Mouse (Mus musculus) cortical plate, adult 2 months (tissue): ENCODE measurements around the gene Tenm4. TPM values are rescaled to one million over a fixed set of nuclear protein-coding genes. Genes with fewer than 3 reads are reported as not detected.
A peak's percentile ranks its signal among the peaks of the same experiment; 100 is the strongest.

Experiments used
- H3K27ac ChIP-seq: fragments of 200-500 bp; 2 replicates; pipeline ENCODE4 v1.5.1; 2012; ENCODE audit warnings: low read length, control low read depth, inconsistent platforms; ENCODE audit not compliant: insufficient read depth
- H3K4me1 ChIP-seq: fragments of 200-500 bp; 2 replicates; pipeline ENCODE4 v1.6.1; 2011; ENCODE audit warnings: low read length; ENCODE audit not compliant: control insufficient read depth, insufficient read depth
- H3K4me3 ChIP-seq: fragments of 200-500 bp; 2 replicates; pipeline ENCODE4 v1.5.1; 2011; ENCODE audit warnings: mild to moderate bottlenecking, low read length, control low read depth; ENCODE audit not compliant: insufficient read depth
- CTCF ChIP-seq: fragments of 200-500 bp; IDR thresholded peaks from 2 replicates; pipeline ENCODE4 v1.5.1; 2011; ENCODE audit warnings: mild to moderate bottlenecking, control low read depth, low read length; ENCODE audit not compliant: insufficient read depth; ENCODE audit errors: extremely low read depth
- POLR2A ChIP-seq: fragments of 200-500 bp; IDR thresholded peaks from 2 replicates; pipeline ENCODE4 v1.6.1; 2011; ENCODE audit warnings: mild to moderate bottlenecking, low read length, control low read depth; ENCODE audit not compliant: insufficient read depth; ENCODE audit errors: extremely low read depth
- polyA plus RNA-seq: library from polyadenylated mRNA; depleted of rRNA; stranded (reverse); fragments of >200 nt; gene quantifications from 2 replicates; pipeline ENCODE4 v1.2.3, GENCODE M21; 2012; rRNA removed

Tenm4 gene
- 28.9 and 30.2 TPM in 2 replicates for polyA plus RNA-seq

DNA sequence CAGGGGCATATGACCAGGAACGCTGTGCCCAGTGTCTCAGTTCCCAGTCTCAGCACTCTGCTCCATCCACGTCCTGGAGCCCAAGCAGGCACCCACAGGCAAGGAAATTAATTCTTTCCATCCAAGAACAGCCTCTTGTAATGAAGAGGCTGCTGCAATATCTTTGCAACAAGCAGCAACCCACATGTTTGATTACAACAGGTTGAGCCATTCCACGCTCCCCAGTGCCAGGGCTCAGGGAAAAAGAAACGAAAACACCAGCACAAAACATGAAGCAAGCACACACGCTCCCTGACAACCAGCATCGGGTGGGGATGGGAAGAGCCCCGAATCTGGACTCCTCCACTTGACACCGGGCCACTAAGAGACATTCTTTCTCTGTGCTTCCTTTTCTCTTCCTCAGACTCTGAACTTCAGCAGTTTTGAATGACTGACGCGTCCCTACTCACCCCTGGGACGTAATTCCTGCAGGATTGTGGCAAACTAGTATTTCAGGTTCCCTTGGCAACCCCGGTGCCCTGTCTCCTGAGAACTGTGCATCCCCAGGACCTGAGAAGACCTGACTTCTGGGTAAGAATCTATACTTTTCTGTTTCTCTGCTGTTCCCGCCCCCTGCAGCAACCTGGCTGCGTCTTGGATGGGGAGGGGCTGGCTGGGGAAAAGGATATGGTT is at the start of gene Tenm4:
Gene Tenm4, plus strand, starts transcription at position 323 of the 672 bp plus-strand sequence.
- Histone ChIP-seq H3K4me3 (no peak within 1 kb of the TSS), H3K27ac (no peak within 1 kb of the TSS), H3K4me1 (no peaks in the 10 kb centered on the region)
- no peak for TF ChIP-seq POLR2A
- TF ChIP-seq CTCF, result no peak

DNA sequence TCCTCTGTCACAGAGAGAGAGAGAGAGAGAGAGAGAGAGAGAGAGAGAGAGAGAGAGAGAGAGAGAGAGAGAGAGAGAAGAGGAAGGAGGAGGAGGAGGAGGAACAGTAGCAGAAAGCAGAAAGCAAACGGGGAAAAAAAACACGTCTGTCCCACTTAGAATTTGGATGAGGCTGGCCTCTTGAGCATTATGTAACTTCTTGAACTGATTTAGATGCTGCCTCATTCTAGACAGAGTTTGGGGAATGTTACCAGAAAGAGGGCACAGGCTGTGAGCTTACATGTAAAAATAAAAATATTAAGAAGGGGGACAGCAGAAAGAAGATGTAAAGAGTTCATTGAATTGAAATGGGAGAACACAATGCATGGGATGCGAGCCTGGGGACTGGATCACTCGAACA is 40.3 kb upstream of the Tenm4 start:
- TF ChIP-seq CTCF (no peak), POLR2A (no peak)
- Histone ChIP-seq H3K4me1 (no peaks in the 10 kb centered on the region), H3K4me3 (no peak overlapping the region), H3K27ac (no peak overlapping the region)

DNA sequence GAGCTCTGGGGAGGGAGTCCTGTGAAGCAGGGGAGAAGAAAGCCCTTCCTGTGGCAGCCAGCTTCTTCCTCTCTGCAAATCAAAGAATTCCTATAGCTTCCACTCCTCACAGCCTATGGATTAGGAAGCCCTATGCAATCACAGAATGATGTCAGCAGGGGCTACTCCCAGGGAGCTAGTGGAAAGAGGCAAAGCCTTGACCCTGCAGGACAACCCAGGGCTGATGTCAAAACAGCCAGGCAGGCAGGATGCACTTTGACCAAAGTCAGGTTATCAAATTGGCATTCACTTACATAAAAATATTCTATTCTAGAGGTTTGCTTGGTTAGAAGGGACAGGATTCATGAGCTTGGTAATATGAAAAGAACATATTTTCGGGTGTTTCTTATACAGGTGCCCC is 39.9 kb upstream of the Tenm4 start:
- TF ChIP-seq POLR2A, result no peak
- no peak for TF ChIP-seq CTCF
- H3K4me3 ChIP-seq, result no peak overlapping the region
- H3K4me1 ChIP-seq, result no peaks in the 10 kb centered on the region
- no peak overlapping the region for H3K27ac ChIP-seq

DNA sequence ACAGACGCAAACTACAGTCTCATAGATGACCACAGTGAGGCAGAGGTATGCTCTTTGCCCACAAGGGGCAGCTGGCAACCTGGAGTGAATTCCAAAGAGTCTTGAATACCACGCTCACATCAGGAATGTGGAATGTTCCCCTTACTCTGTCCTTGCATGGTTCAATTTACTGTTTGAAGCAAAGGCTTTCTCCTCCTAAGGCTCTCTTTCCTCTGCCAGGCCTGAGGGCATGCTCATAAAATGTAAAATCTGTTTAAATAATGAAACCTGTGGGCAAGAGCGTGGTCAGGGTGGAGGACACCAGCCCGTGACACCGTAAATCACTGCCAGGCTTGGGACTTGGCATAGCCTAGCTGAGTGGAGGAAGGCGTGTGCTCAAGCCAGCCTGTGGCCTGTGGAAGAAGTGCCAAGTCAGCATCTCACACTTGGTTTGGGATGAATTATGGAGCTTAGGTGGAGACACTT is 34.5 kb upstream of the Tenm4 start:
- Histone ChIP-seq H3K27ac (no peak overlapping the region), H3K4me1 (no peaks in the 10 kb centered on the region), H3K4me3 (no peak overlapping the region)
- TF ChIP-seq CTCF (no peak), POLR2A (no peak)

DNA sequence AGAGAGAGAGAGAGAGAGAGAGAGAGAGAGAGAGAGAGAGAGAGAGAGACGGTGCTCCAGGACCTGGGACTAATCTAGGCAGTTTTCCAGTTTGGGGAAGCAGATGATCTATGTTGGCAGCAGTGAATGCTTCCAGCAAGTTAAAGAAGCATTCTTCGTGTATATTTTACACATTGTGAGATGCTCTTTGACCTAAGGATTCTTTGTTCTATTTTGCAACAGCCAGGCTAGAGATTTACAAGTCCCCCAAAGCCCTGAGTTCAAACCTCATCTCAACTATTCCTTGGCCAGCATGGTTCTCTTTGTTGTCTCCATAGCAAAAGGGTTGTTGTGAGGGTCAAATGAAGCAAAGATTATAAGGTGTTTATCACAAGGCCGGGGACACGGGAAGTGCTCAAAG is 29.2 kb upstream of the Tenm4 start:
- H3K27ac ChIP-seq, result no peak overlapping the region
- TF ChIP-seq CTCF (no peak), POLR2A (no peak)
- no peak overlapping the region for H3K4me3 ChIP-seq

DNA sequence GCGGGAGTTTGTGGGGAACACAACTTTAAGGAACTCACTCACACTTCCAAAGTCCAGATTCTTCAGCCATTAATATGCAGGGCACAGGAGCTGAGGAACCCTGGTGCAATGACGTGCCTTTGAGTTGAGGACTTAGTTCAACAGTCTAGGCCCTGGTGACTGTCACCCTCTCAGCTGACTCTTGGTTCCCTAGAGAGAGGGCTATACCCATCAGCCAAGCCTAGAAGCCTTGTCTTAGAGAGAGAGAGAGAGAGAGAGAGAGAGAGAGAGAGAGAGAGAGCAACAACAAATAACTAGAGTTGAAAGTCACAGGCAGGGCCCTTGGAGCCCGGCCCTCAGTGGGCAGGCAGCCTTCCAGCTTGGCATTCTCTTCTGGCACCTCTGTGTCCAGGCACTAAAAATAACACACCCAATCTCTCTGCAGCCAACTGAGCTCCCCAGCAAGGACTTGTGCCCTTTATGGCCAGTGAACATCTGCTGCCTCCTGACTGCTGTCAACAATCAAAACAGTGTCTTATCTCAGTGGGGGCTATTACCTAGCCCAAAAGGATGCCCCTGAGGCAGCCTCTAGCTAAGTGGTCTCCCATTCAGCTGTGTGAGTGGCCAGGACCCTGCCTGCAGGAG is 28.0 kb upstream of the Tenm4 start:
- no peak overlapping the region for H3K4me3 ChIP-seq
- H3K4me1 ChIP-seq, result no peaks in the 10 kb centered on the region
- no peak overlapping the region for H3K27ac ChIP-seq
- no peak for TF ChIP-seq CTCF
- TF ChIP-seq POLR2A, result no peak

More for the DNA sequence above, 29.2 kb upstream of the Tenm4 start:
- no peaks in the 10 kb centered on the region for H3K4me1 ChIP-seq

DNA sequence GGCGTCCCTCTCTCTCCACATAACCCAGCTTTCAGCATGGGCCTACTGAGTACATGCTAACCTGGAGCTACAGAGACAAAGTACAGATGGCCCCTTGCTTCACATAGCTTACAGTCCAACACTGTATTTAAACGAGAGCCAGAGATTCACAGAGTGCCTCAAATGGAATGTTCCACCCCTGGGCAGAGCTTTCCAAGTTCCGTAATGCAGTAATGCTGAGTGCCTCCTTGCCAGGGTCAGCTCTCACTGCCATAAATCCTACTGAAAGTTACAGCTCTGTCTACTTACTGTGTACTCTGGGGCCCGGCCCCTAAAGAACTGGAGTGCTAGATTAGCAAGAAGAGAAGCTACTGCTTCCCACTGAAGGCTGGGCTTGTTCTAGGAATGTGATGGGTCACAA is 23.6 kb upstream of the Tenm4 start:
- TF ChIP-seq POLR2A (no peak), CTCF (no peak)
- Histone ChIP-seq H3K4me1 (no peaks in the 10 kb centered on the region), H3K4me3 (no peak overlapping the region), H3K27ac (no peak overlapping the region)

DNA sequence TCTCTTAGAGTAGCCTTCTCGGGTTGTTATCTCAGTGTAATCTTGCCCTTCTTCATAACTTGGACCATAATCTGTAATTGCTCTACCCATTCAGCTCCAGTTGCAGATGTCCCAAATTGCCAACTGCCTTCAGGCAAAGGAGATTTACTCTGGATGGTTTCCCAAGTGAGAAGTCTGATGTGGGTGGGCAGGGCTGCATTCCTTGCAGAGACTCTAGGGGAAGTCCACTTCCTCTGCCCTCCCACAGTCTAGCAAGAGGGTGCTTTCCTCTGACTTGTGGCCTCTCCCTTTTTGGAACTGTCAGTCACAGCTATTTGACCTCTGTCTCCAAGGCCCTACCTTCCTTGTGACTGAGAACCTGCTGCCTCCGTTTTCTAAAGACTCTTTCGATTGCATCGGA is 22.9 kb upstream of the Tenm4 start:
- Histone ChIP-seq H3K4me3 (no peak overlapping the region), H3K4me1 (no peaks in the 10 kb centered on the region), H3K27ac (no peak overlapping the region)
- no peak for TF ChIP-seq CTCF
- no peak for TF ChIP-seq POLR2A

DNA sequence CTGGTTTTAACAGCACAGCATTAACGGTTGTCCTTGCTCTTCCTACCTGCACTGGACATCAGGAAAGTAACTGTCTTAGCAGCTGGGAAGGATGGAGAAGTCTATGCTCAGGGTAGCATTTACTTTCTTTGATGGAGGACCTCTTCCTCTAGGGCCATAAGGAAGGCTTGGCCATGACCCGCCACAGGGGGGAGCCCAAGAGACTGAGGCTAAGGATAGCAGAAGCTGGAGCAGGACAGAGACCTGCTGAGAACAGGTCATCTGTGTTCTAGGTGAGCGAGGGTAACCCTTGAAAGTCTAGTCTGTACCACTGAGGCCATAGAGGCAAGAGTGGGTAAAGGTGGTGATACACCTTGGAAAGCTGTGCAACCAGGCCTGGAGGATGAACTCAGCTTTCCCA is 19.8 kb upstream of the Tenm4 start:
- Histone ChIP-seq H3K27ac (no peak overlapping the region), H3K4me3 (no peak overlapping the region), H3K4me1 (no peaks in the 10 kb centered on the region)
- TF ChIP-seq CTCF (peak; percentile 59), POLR2A (no peak)

DNA sequence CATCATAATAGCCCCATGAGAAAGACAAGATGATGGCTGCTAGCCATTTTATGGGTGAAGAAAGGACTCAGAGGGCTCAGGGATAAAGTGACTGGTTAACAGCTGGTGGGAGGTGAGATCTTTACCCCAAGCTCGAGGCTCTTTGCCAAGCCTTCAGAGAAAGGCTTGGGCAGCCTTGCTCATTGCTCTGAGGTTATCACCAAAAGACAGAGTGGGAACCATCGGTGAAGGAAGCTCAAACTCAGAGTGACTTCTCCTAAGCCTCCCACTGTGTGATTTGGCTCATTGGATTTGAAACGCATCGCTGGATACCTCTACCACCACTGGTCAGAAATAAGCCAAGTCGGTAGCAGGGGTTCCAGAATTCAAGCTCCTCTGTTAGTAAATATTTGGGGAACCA is 19.1 kb upstream of the Tenm4 start:
- TF ChIP-seq CTCF (no peak), POLR2A (no peak)
- no peak overlapping the region for H3K4me3 ChIP-seq
- H3K27ac ChIP-seq, result no peak overlapping the region
- no peaks in the 10 kb centered on the region for H3K4me1 ChIP-seq
